Mouse (Mus musculus): ENCODE measurements around the gene Mc3r. TPM values are rescaled to one million over a fixed set of nuclear protein-coding genes. Genes with fewer than 3 reads are reported as not detected.

Mc3r gene
- polyA plus RNA-seq (2016; fragmentation: Nextera tagmentation; extraction: Ambion mirVana) = not detected in 2 replicates

- 9% methylated on average over 22 of the region's 22 CpGs for WGBS
- Histone ChIP-seq H3K27ac (replicated peaks) (no peak within 1 kb of the TSS), H3K9me3 (no peaks in the 10 kb centered on the region), H3K4me1 (0 out of 2 replicates have a peak, but pooled peaks cover 4% of the 10 kb centered on the region), H3K27me3 (replicated peaks; ENCODE audit: low read depth, poor library complexity, severe bottlenecking) (peaks cover 39% of the 10 kb centered on the region), H3K36me3 (replicated peaks) (no peaks in the 10 kb centered on the region), H3K4me3 (no peak within 1 kb of the TSS)
- peak; percentile 80 for DNase-seq (ENCODE audit: low spot score)
Observed at GRCm38 (mm10) chr2:172248106-172248764, at the start of gene Mc3r. TSS of gene Mc3r (plus strand) at chr2:172248492.

- no peak overlapping the region for H3K4me3 ChIP-seq
- H3K27ac ChIP-seq (replicated peaks) = no peak overlapping the region
- H3K36me3 ChIP-seq (replicated peaks) = no peaks in the 10 kb centered on the region
- H3K4me1 ChIP-seq = no peaks in the 10 kb centered on the region
- no peaks in the 10 kb centered on the region for H3K9me3 ChIP-seq
- 89% methylated on average over 13 of the region's 13 CpGs for WGBS
- DNase-seq (ENCODE audit: low spot score) = no peak
- no peaks in the 10 kb centered on the region; the same call in 1 of the 2 replicates for H3K27me3 ChIP-seq (replicated peaks; ENCODE audit: low read depth, poor library complexity, severe bottlenecking)
Observed at GRCm38 (mm10) chr2:172201998-172202780, 46.1 kb upstream of the Mc3r start.

- no peaks in the 10 kb centered on the region for H3K9me3 ChIP-seq
- H3K27me3 ChIP-seq (replicated peaks; ENCODE audit: low read depth, poor library complexity, severe bottlenecking) = no peaks in the 10 kb centered on the region; the same call in 1 of the 2 replicates
- H3K4me1 ChIP-seq = no peaks in the 10 kb centered on the region
- no peaks in the 10 kb centered on the region for H3K36me3 ChIP-seq (replicated peaks)
- H3K4me3 ChIP-seq = no peak overlapping the region
- no peak overlapping the region for H3K27ac ChIP-seq (replicated peaks)
- DNase-seq (ENCODE audit: low spot score) = peak; percentile 83
- WGBS = 18% methylated on average over 11 of the region's 11 CpGs
Observed at GRCm38 (mm10) chr2:172207003-172207402, 41.3 kb upstream of the Mc3r start.

- Histone ChIP-seq H3K27ac (replicated peaks) (no peak overlapping the region), H3K4me3 (no peak overlapping the region), H3K4me1 (no peaks in the 10 kb centered on the region), H3K36me3 (replicated peaks) (no peaks in the 10 kb centered on the region), H3K9me3 (no peaks in the 10 kb centered on the region), H3K27me3 (replicated peaks; ENCODE audit: low read depth, poor library complexity, severe bottlenecking) (no peaks in the 10 kb centered on the region)
- DNase-seq (ENCODE audit: low spot score) = no peak
- WGBS = 80% methylated on average over 8 of the region's 8 CpGs
Observed at GRCm38 (mm10) chr2:172213480-172213879, 34.8 kb upstream of the Mc3r start.

GRCm38 (mm10) chr2:172214336-172214735 is 34.0 kb upstream of the Mc3r start:
- H3K27ac ChIP-seq (replicated peaks) = no peak overlapping the region
- peaks cover 4% of the 10 kb centered on the region for H3K4me1 ChIP-seq
- no peak for DNase-seq (ENCODE audit: low spot score)
- no peak overlapping the region for H3K4me3 ChIP-seq
- H3K27me3 ChIP-seq (replicated peaks; ENCODE audit: low read depth, poor library complexity, severe bottlenecking) = no peaks in the 10 kb centered on the region
- H3K36me3 ChIP-seq (replicated peaks) = no peaks in the 10 kb centered on the region
- 84% methylated on average over 5 of the region's 5 CpGs for WGBS
- no peaks in the 10 kb centered on the region for H3K9me3 ChIP-seq

GRCm38 (mm10) chr2:172215508-172216162 is 32.7 kb upstream of the Mc3r start:
- WGBS = 41% methylated on average over 11 of the region's 11 CpGs
- DNase-seq (ENCODE audit: low spot score) = peak; percentile 74
- Histone ChIP-seq H3K4me1 (peaks cover 8% of the 10 kb centered on the region), H3K36me3 (replicated peaks) (no peaks in the 10 kb centered on the region), H3K27ac (replicated peaks) (no peak overlapping the region), H3K9me3 (no peaks in the 10 kb centered on the region), H3K4me3 (no peak overlapping the region), H3K27me3 (replicated peaks; ENCODE audit: low read depth, poor library complexity, severe bottlenecking) (no peaks in the 10 kb centered on the region)

- no peak overlapping the region for H3K4me3 ChIP-seq
- peaks cover 11% of the 10 kb centered on the region for H3K4me1 ChIP-seq
- no peaks in the 10 kb centered on the region for H3K9me3 ChIP-seq
- 68% methylated on average over 17 of the region's 17 CpGs for WGBS
- no peaks in the 10 kb centered on the region for H3K27me3 ChIP-seq (replicated peaks; ENCODE audit: low read depth, poor library complexity, severe bottlenecking)
- H3K27ac ChIP-seq (replicated peaks) = no peak overlapping the region
- no peaks in the 10 kb centered on the region for H3K36me3 ChIP-seq (replicated peaks)
- no peak for DNase-seq (ENCODE audit: low spot score)
Observed at GRCm38 (mm10) chr2:172216163-172216915, 32.0 kb upstream of the Mc3r start.

GRCm38 (mm10) chr2:172217886-172218285 is 30.4 kb upstream of the Mc3r start:
- H3K9me3 ChIP-seq = no peaks in the 10 kb centered on the region
- WGBS = 66% methylated on average over 8 of the region's 8 CpGs
- H3K27me3 ChIP-seq (replicated peaks; ENCODE audit: low read depth, poor library complexity, severe bottlenecking) = peaks cover 10% of the 10 kb centered on the region
- no peaks in the 10 kb centered on the region for H3K36me3 ChIP-seq (replicated peaks)
- H3K27ac ChIP-seq (replicated peaks) = no peak overlapping the region
- H3K4me1 ChIP-seq = peaks cover 19% of the 10 kb centered on the region
- no peak for DNase-seq (ENCODE audit: low spot score)
- no peak overlapping the region for H3K4me3 ChIP-seq

- no peaks in the 10 kb centered on the region for H3K9me3 ChIP-seq
- no peaks in the 10 kb centered on the region for H3K36me3 ChIP-seq (replicated peaks)
- H3K27me3 ChIP-seq (replicated peaks; ENCODE audit: low read depth, poor library complexity, severe bottlenecking) = peaks cover 10% of the 10 kb centered on the region
- peak; percentile 24 for DNase-seq (ENCODE audit: low spot score)
- H3K27ac ChIP-seq (replicated peaks) = peak overlapping the region; percentile 67
- 55% methylated on average over 5 of the region's 5 CpGs for WGBS
- H3K4me3 ChIP-seq = no peak overlapping the region
- H3K4me1 ChIP-seq = peaks cover 19% of the 10 kb centered on the region
Observed at GRCm38 (mm10) chr2:172219186-172219585, 29.1 kb upstream of the Mc3r start.

GRCm38 (mm10) chr2:172221656-172222393 is 26.5 kb upstream of the Mc3r start:
- 9% methylated on average over 16 of the region's 16 CpGs for WGBS
- Histone ChIP-seq H3K4me1 (peaks cover 19% of the 10 kb centered on the region), H3K36me3 (replicated peaks) (no peaks in the 10 kb centered on the region), H3K27ac (replicated peaks) (no peak overlapping the region), H3K27me3 (replicated peaks; ENCODE audit: low read depth, poor library complexity, severe bottlenecking) (peaks cover 10% of the 10 kb centered on the region), H3K9me3 (no peaks in the 10 kb centered on the region), H3K4me3 (no peak overlapping the region)
- peak; percentile 82 for DNase-seq (ENCODE audit: low spot score)

- Histone ChIP-seq H3K4me1 (peaks cover 19% of the 10 kb centered on the region), H3K4me3 (no peak overlapping the region), H3K27me3 (replicated peaks; ENCODE audit: low read depth, poor library complexity, severe bottlenecking) (peaks cover 10% of the 10 kb centered on the region), H3K36me3 (replicated peaks) (no peaks in the 10 kb centered on the region), H3K27ac (replicated peaks) (no peak overlapping the region), H3K9me3 (no peaks in the 10 kb centered on the region)
- 21% methylated on average over 6 of the region's 6 CpGs for WGBS
- DNase-seq (ENCODE audit: low spot score) = peak; percentile 19
Observed at GRCm38 (mm10) chr2:172222394-172222785, 25.9 kb upstream of the Mc3r start.
